Mouse (Mus musculus) limb, embryonic 14.5 days (tissue): ENCODE measurements at regions not wholly inside any gene's neighbourhood (a gene's known extent, or its start where the extent isn't known, plus 50 kb on each side); places are given as distances from the start of the nearest gene placed in this dataset.

ENCODE experiments used
- ATAC-seq: fragments of 200-750 bp; cut with Nextera tagmentation; 2 replicates; pipeline ENCODE4 v1.8.0; 2017; ENCODE audit warnings: low read depth, moderate number of reproducible peaks, moderate TSS enrichment; ENCODE audit not compliant: low FRiP score
- DNase-seq: peaks from one replicate; pipeline ENCODE4 v3.0.0-alpha.2; 2015; ENCODE audit warnings: low spot score
- H3K27ac ChIP-seq: fragments of 300-500 bp; sonication (generic); replicated peaks from 2 replicates; pipeline ENCODE4 v1.5.1; 2014; ENCODE audit warnings: low read depth, mild to moderate bottlenecking, low read length, moderate library complexity, mixed read lengths
- H3K27me3 ChIP-seq: fragments of 300-500 bp; sonication (generic); 2 replicates; pipeline ENCODE4 v1.6.1; 2014; ENCODE audit warnings: low read length, mixed read lengths; ENCODE audit not compliant: control insufficient read depth, insufficient read depth
- H3K36me3 ChIP-seq: fragments of 300-500 bp; sonication (generic); 2 replicates; pipeline ENCODE4 v1.6.1; 2014; ENCODE audit warnings: mild to moderate bottlenecking, low read length, moderate library complexity, mixed read lengths; ENCODE audit not compliant: control insufficient read depth, insufficient read depth
- H3K4me1 ChIP-seq: fragments of 300-500 bp; sonication (generic); 2 replicates; pipeline ENCODE4 v1.6.1; 2014; ENCODE audit warnings: antibody characterized with exemption, low read length, mixed read lengths; ENCODE audit not compliant: control insufficient read depth, insufficient read depth
- H3K4me2 ChIP-seq: fragments of 300-500 bp; sonication (generic); replicated peaks from 2 replicates; pipeline ENCODE4 v1.6.1; 2014; ENCODE audit warnings: low read depth, mild to moderate bottlenecking, low read length, moderate library complexity; ENCODE audit not compliant: severe bottlenecking
- H3K4me3 ChIP-seq: fragments of 300-500 bp; sonication (generic); replicated peaks from 2 replicates; pipeline ENCODE4 v1.5.1; 2014; ENCODE audit warnings: low read length
- H3K9ac ChIP-seq: fragments of 300-500 bp; sonication (generic); 2 replicates; pipeline ENCODE4 v1.6.1; 2014; ENCODE audit warnings: mild to moderate bottlenecking, low read depth, low read length, moderate library complexity; ENCODE audit not compliant: severe bottlenecking
- H3K9me3 ChIP-seq: fragments of 300-500 bp; sonication (generic); 2 replicates; pipeline ENCODE4 v1.6.1; 2016; ENCODE audit warnings: low read length; ENCODE audit not compliant: control insufficient read depth
- POLR2A ChIP-seq: fragments of 200-500 bp; IDR thresholded peaks from 2 replicates; pipeline ENCODE4 v1.8.0; 2012; ENCODE audit warnings: inconsistent platforms, mild to moderate bottlenecking, moderate library complexity, borderline replicate concordance; ENCODE audit not compliant: insufficient read depth, insufficient read length; ENCODE audit errors: extremely low read depth
- WGBS: fragments of 180-500 bp; shearing (Covaris S2); extraction: QIAGEN DNeasy Blood & Tissue Kit; methylation state at CpG from one replicate; pipeline ENCODE4 v1.1.7; 2014; 5-methylcytosine and 5-hydroxymethylcytosine counted together

DNA sequence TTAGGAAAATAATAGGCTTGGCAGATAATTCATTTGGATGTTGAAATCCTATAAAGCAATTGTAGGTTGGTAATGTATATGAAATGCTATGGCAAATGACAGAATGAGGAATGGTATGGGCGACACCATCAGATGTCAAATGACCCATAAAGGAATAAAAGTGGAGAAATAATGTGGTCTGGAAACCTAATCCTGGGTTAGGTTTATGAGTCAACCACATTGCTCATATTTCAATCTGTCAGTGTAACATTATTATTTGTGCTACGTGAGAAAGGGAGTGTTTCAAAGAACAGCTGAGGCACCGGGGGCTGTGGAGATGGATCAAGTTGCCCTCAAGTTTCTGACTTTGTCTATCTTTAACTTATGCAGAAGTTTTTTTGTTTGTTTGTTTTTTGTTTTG lies 130.6 kb upstream of the Mgat4c start:
- TF ChIP-seq POLR2A = no peak
- no peak overlapping the region for H3K9ac ChIP-seq
- ATAC-seq = 0 out of 2 replicates have a peak, but pooled peaks have one; percentile 37
- H3K27ac ChIP-seq = no peak overlapping the region
- H3K4me3 ChIP-seq = no peak overlapping the region
- H3K4me1 ChIP-seq = no peaks in the 10 kb centered on the region
- 31% methylated on average over 3 of the region's 3 CpGs for WGBS
- no peaks in the 10 kb centered on the region for H3K9me3 ChIP-seq
- peak; percentile 9 for DNase-seq
- no peaks in the 10 kb centered on the region for H3K27me3 ChIP-seq
- H3K4me2 ChIP-seq = no peak overlapping the region
- H3K36me3 ChIP-seq = no peaks in the 10 kb centered on the region
